9 mouse cellular contexts compared by ENCODE assay signal in genomic region chr2:25179566-25180217, GRCm38 (mm10). TPM values are rescaled to one million over a fixed set of nuclear protein-coding genes. Genes with fewer than 3 reads are reported as not detected.
DNase-seq lines count a peak whose midpoint lies in the region; ATAC-seq and TF ChIP-seq lines count a peak whose summit lies in the region.
"Had no signal": no experiment of that assay in that cellular context is flagged by ENCODE, and none has a peak within 500 bp of the region (broad histone marks: within the 10 kb centered on the region; RNA-seq: fewer than 3 reads in every experiment).

No protein-coding gene starts in this region.

- intact Hi-C loops in gastrocnemius, adult 2 months (cut with DNase I), result no loop called here

- H3K27ac ChIP-seq in gastrocnemius, adult 2 months, result peak overlapping the region; percentile 86
- H3K27ac ChIP-seq in testis, adult 2 months (ENCODE audit: control insufficient read depth, insufficient read depth, low read depth, low read length), result no peak overlapping the region
- no peak overlapping the region for H3K27ac ChIP-seq in liver, embryonic 13.5 days

- no peaks in the 10 kb centered on the region for H3K27me3 ChIP-seq in testis, adult 2 months (ENCODE audit: control insufficient read depth, insufficient read depth, low read length)
- H3K27me3 ChIP-seq in liver, embryonic 13.5 days, result peaks cover 80% of the 10 kb centered on the region

- no peaks in the 10 kb centered on the region for H3K36me3 ChIP-seq in testis, adult 2 months (ENCODE audit: control insufficient read depth, insufficient read depth, low read length)
- H3K36me3 ChIP-seq in liver, embryonic 13.5 days, result no peaks in the 10 kb centered on the region

- no peaks in the 10 kb centered on the region for H3K9me3 ChIP-seq in liver, embryonic 13.5 days (replicated peaks)

- H3K4me2 ChIP-seq in liver, embryonic 13.5 days, result peak overlapping the region; percentile 98

- ATAC-seq in liver, embryonic 13.5 days (ENCODE audit: low read depth), result no peak

- peaks cover 17% of the 10 kb centered on the region for H3K4me1 ChIP-seq in testis, adult 2 months (ENCODE audit: control insufficient read depth, insufficient read depth, low read length)
- peaks cover 77% of the 10 kb centered on the region for H3K4me1 ChIP-seq in liver, embryonic 13.5 days (replicated peaks)

- TF ChIP-seq POLR2A in testis, adult 2 months (IDR thresholded peaks at IDR 0.05; ENCODE audit: control insufficient read depth, low read depth, low read length), result no peak

- no peak overlapping the region for H3K9ac ChIP-seq in liver, embryonic 13.5 days

- DNase-seq in gastrocnemius, adult 2 months, result no peak
- DNase-seq in gastrocnemius, postnatal 25 days, result no peak
- no peak for DNase-seq in testis, postnatal 14 days (ENCODE audit: low spot score)
- DNase-seq in liver, embryonic 13.5 days, result no peak
- no peak for DNase-seq in cerebellum, postnatal 14 days
- no peak for DNase-seq in adrenal gland, adult 8-10 months
- DNase-seq in gastrocnemius, postnatal 10 days, result no peak

- H3K4me3 ChIP-seq in gastrocnemius, adult 2 months, result peak overlapping the region; percentile 81
- H3K4me3 ChIP-seq in testis, adult 2 months (ENCODE audit: control insufficient read depth, low read depth, low read length), result peak overlapping the region; percentile 82; the same call in 1 of the 2 replicates
- peak overlapping the region; percentile 70 for H3K4me3 ChIP-seq in liver, embryonic 13.5 days (replicated peaks)

- TF ChIP-seq CTCF in gastrocnemius, adult 2 months (IDR thresholded peaks at IDR 0.05), result no peak
- no peak for TF ChIP-seq CTCF in testis, adult 2 months (IDR thresholded peaks at IDR 0.05; ENCODE audit: control insufficient read depth, insufficient read depth, insufficient replicate concordance, low read depth, low read length)

- WGBS in liver, embryonic 13.5 days (ENCODE audit: insufficient replicate concordance), result 57% methylated on average over 15 of the region's 15 CpGs

RNA-seq across cellular contexts. Expression of gene Nrarp, which starts 0.9 kb away (rescaled TPM):
- 1 to 10 TPM; 4.0 to 5.2 TPM for total RNA-seq in gastrocnemius, adult 2 months (2021)
- 1 to 10 TPM; 3.6 to 6.7 TPM for total RNA-seq in gastrocnemius, postnatal 25 days (2021)
- 3.8 and 4.0 TPM in 2 replicates for polyA plus RNA-seq in testis, adult 2 months (2012; rRNA removed)
- polyA plus RNA-seq in liver, embryonic 13.5 days (2015; fragmentation: Nextera tagmentation; extraction: Ambion mirVana), result 2.5 and 2.6 TPM in 2 replicates
- 1 to 10 TPM; 2.4 to 3.5 (median 2.7) TPM for total RNA-seq in adrenal gland, adult 8-10 months (2022)
- total RNA-seq in gastrocnemius, postnatal 10 days (2021), result 10 to 100 TPM; 14.9 to 17.4 TPM

RNA-seq across cellular contexts. Expression of gene Tor4a, which starts 17.0 kb away (rescaled TPM):
- total RNA-seq in gastrocnemius, adult 2 months (2021), result 1 to 10 TPM in 1 of 2 experiments, under 1 TPM in 1; 0.59 to 1.0 TPM
- 1 to 10 TPM; 1.1 to 1.3 TPM for total RNA-seq in gastrocnemius, postnatal 25 days (2021)
- 0.98 and 1.3 TPM in 2 replicates for polyA plus RNA-seq in testis, adult 2 months (2012; rRNA removed)
- 5.5 and 6.0 TPM in 2 replicates for polyA plus RNA-seq in liver, embryonic 13.5 days (2015; fragmentation: Nextera tagmentation; extraction: Ambion mirVana)
- 10 to 100 TPM; 27.4 to 35.0 (median 31.7) TPM for total RNA-seq in adrenal gland, adult 8-10 months (2022)
- 1 to 10 TPM; 1.9 to 2.9 TPM for total RNA-seq in gastrocnemius, postnatal 10 days (2021)

RNA-seq across cellular contexts. Expression of gene Nelfb, which starts 31.6 kb away (rescaled TPM):
- 10 to 100 TPM; 22.3 to 23.1 TPM for total RNA-seq in gastrocnemius, adult 2 months (2021)
- total RNA-seq in gastrocnemius, postnatal 25 days (2021), result 10 to 100 TPM; 20.5 to 22.3 TPM
- 20.7 and 24.9 TPM in 2 replicates for polyA plus RNA-seq in testis, adult 2 months (2012; rRNA removed)
- polyA plus RNA-seq in liver, embryonic 13.5 days (2015; fragmentation: Nextera tagmentation; extraction: Ambion mirVana), result 42.8 and 43.3 TPM in 2 replicates
- 10 to 100 TPM; 59.6 to 74.9 (median 68.6) TPM for total RNA-seq in adrenal gland, adult 8-10 months (2022)
- 10 to 100 TPM; 31.1 to 40.5 TPM for total RNA-seq in gastrocnemius, postnatal 10 days (2021)

RNA-seq across cellular contexts. Expression of gene Stpg3, which starts 34.7 kb away (rescaled TPM):
- not detected for total RNA-seq in gastrocnemius, adult 2 months (2021)
- total RNA-seq in gastrocnemius, postnatal 25 days (2021), result not detected
- 244 and 247 TPM in 2 replicates for polyA plus RNA-seq in testis, adult 2 months (2012; rRNA removed)
- not detected in 2 replicates for polyA plus RNA-seq in liver, embryonic 13.5 days (2015; fragmentation: Nextera tagmentation; extraction: Ambion mirVana)
- not detected for total RNA-seq in adrenal gland, adult 8-10 months (2022)
- not detected for total RNA-seq in gastrocnemius, postnatal 10 days (2021)
- polyA plus RNA-seq: spleen, adult 2 months had no signal

RNA-seq across cellular contexts. Expression of gene Fam166a, which starts 38.9 kb away (rescaled TPM):
- total RNA-seq in gastrocnemius, adult 2 months (2021), result not detected
- total RNA-seq in gastrocnemius, postnatal 25 days (2021), result not detected
- polyA plus RNA-seq in testis, adult 2 months (2012; rRNA removed), result 552 and 576 TPM in 2 replicates
- polyA plus RNA-seq in liver, embryonic 13.5 days (2015; fragmentation: Nextera tagmentation; extraction: Ambion mirVana), result not detected in 2 replicates
- total RNA-seq in adrenal gland, adult 8-10 months (2022), result under 1 TPM in 1 of 4 experiments, not detected in 3; 0.27 TPM
- total RNA-seq in gastrocnemius, postnatal 10 days (2021), result not detected

Comparison
In these comparisons a context has a peak if more than half of its experiments do, and no peak if none do; other contexts are left out.
1. RNA of gene Tor4a, which starts 17.0 kb away (total RNA-seq): 27.4 to 35.0 TPM in adrenal gland, adult 8-10 months; 1.9 to 2.9 TPM in gastrocnemius, postnatal 10 days, 1.1 to 1.3 TPM in gastrocnemius, postnatal 25 days and 0.59 to 1.0 TPM in gastrocnemius, adult 2 months; every median in the first group is over 4 times any median in the second.
2. Peak in every context shown above with its lines, with median percentiles within 50 percentile points of each other: H3K4me3 ChIP-seq.